Mouse (Mus musculus) thymus, adult 18-20 months (tissue): ENCODE data around the gene Xpo1.
"Not testable (repeated sequence)": the region's sequence is repeated elsewhere in the genome, so short reads cannot be mapped to it uniquely, and the experiment has no call there.

Experiments used
- DNase-seq, 2 experiments: peaks; one replicate each; pipeline ENCODE4 v3.0.0; 2022; ENCODE audit warnings: mixed read lengths in 2 of 2

The Xpo1 gene

GRCm38 (mm10) chr11:23303126-23303525 is 47.3 kb downstream of the Xpo1 start:
- DNase-seq = no peak

GRCm38 (mm10) chr11:23305101-23305672 is 49.3 kb downstream of the Xpo1 start:
- not testable (repeated sequence) for DNase-seq

- DNase-seq = peak; percentile 94 to 95
Observed at GRCm38 (mm10) chr11:23305673-23306608, 50.1 kb downstream of the Xpo1 start.

GRCm38 (mm10) chr11:23306764-23307565 is 51.1 kb downstream of the Xpo1 start, which contains the start of gene Usp34:
Usp34 (plus strand) TSS chr11:23306895.
- DNase-seq = peak; percentile 48 to 52

GRCm38 (mm10) chr11:23307566-23307920 is 51.7 kb downstream of the Xpo1 start:
- no peak for DNase-seq

- no peak for DNase-seq
Observed at GRCm38 (mm10) chr11:23313496-23313895, 57.7 kb downstream of the Xpo1 start.

GRCm38 (mm10) chr11:23329413-23329812 is 73.6 kb downstream of the Xpo1 start:
- no peak for DNase-seq

GRCm38 (mm10) chr11:23332136-23332535 is 76.3 kb downstream of the Xpo1 start:
- no peak for DNase-seq

GRCm38 (mm10) chr11:23335160-23335559 is 79.3 kb downstream of the Xpo1 start:
- no peak for DNase-seq
